Mouse (Mus musculus): ENCODE measurements around the gene Mettl5.
"Not testable (repeated sequence)": the region's sequence is repeated elsewhere in the genome, so short reads cannot be mapped to it uniquely, and the experiment has no call there.

Gene Mettl5

DNA sequence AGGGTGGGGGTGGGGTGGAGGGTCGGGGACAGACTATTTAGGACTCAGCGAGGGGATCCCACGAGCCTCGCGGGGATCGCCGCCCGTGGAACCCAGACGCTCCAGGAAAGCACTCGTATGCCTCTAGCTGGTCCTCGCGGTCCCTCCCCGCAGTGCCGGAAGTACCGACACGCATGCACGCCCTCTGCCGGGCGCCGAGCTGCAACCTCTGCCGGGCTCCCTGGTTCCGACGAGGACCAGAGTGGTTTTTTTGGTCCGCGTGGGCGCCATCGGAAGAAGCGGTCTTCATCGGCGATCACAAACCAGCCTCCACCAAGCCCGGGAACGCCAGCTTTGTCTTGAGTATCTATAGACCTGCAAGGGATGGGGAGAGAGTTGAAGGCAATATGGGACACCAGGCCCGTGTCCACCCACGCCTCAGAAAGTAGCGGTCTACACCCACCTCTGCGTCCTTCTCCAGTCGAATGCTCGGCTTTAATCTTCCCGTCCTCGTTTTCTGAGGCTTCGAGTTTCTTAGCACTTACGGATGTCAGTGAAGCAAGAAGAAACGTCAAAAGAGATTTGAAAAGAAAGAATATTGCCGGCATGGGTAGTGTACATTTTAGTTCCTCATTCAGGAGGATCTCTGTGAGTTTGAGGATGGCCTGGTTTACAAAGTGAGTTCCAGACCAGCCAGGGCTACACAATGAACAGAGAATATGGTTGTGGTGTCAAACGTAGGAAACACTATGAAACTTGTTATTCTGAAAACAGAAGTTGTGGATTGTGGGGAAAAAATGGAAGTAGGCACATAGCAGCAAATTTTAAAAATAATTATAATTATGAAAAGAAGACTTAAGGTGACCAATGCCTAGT, at the start of gene Mettl5:
Gene Mettl5 (minus strand): TSS at position 165 of the 855 bp plus-strand sequence.
- DNase-seq: peak; percentile 79 to 80

DNA sequence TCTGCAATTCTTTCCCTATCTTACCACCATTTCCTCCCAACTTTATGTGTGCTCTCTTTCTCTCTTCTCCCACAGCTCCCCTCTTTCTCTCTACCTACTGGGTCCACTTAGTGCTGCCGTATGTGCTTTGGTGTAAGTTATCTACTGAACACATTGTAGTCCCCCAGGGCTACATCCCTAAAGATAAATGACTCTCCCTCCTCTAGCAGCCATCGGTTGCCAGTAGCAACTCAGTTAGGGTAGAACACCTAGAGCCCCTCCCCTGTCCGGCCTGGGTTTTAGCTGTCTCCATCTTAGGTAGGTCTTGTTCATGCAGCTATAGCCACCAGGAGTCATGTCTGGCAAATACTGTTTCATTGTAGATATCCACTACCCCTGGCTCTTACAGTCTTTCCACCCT, 39.5 kb upstream of the Mettl5 start:
- DNase-seq: no peak

DNA sequence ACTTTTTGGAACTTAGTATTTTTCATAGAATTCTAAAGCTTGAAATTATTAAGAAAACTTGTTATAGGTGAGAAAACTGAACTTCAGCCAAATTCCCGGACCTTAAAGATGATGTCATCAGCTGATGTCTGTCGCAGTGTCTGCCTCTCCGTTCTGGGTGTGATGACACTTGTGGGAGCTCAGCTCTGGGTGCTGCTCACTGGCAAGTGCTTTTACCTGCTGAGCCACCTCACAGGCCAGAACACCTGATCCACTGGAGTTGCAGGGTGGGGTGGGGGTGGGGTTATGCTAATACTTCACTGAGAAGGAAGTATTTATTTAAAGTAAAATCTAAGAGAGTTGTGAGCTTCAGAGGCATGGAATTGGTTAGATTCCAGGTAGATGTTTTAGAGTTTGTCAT, 31.9 kb upstream of the Mettl5 start:
- no peak for DNase-seq

DNA sequence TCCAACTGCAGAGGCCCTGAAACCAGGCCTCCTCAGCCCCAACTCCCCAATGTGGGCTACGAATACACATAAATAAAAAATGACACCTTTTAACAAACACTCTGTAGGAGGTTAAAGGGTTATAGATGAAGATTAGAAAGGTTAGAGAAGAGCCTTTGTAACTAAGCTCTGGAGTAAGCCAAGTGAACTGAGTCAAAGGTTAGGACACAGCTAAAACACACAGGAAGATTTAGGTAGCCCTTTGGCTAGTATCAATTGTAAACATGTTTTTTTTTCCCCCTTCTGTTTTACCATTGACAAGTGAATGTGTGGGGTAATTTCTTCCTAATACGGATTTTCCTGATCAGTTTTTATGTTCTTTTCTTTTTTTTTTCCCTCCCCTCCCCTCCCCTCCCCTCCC, 27.4 kb upstream of the Mettl5 start:
- no peak for DNase-seq

DNA sequence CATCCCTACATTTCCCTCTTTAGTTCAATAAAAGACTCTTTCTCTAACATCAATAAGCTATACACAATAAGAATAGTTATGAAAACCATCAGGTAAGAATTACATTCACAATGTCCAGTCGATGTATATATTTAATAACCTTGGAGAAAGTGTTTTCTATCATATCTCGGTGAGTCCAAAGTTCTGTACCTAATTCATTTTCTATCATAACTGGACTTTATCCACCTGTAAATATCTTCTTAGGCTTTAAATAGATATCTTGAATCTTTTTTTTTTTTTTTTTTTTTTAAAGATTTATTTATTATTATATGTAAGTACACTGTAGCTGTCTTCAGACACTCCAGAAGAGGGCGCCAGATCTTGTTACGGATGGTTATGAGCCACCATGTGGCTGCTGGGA, 22.0 kb upstream of the Mettl5 start:
- not testable (repeated sequence) for DNase-seq

DNA sequence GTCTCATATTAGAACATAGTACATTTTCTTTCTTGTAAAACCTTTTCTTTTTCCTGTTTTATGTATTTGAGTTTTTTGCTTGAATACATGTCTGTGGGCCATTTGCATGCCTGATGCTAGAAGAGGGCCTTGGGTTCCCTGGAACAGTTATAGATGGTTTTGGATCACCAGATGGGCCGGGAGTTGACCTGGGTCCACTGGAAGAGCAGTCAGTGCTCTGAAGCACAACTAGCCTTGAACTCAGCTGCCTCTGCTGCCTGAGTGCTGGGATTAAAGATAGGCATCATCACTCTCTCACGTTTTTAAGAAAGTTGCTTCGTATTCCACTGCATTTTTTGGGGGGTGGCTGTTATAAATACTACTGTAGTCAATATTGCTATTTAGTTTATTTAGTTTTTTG, 18.1 kb upstream of the Mettl5 start:
- DNase-seq: no peak

DNA sequence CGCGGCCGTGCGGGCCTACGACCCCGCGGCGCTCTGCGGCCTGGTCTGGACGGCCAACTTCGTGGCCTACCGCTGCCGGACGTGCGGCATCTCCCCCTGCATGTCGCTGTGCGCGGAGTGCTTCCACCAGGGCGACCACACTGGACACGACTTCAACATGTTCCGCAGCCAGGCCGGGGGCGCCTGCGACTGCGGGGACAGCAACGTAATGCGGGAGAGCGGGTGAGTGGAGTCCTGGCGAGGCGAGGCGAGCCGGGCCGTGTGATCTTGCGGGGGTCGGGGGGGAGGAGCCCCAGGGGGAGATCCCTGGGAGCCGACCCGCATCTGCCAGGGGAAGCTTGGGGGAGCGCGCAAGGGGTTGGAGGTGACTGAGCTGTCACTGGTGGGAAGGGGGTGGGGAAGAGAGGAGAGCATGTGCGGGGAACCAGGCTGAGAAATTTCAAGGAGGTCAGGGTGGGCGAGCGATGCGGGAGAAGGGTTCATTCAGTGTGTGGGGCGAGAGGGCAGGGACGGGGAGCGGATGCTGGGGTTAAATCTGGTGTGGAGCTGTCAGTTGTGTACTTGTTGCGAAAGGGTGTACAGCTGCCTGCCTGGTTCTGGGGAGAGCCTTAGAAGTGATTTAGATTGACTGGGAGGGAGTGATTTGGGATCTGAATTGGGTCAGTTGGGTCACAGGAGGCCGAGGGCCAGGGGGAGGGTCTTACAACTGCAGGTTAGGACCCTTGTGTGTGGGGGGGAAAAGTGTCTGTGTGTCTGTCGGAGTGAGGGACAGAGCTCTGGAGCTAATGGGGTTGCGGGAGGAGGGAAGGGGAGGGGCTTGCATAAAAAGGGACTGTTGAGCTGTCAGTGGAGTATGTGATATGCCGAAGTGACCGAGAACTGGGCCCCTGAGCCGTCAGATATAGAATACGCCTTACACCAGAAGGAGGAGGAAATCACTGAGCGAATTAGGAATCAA, 12.5 kb upstream of the Mettl5 start:
- peak; percentile 40 to 44 for DNase-seq

DNA sequence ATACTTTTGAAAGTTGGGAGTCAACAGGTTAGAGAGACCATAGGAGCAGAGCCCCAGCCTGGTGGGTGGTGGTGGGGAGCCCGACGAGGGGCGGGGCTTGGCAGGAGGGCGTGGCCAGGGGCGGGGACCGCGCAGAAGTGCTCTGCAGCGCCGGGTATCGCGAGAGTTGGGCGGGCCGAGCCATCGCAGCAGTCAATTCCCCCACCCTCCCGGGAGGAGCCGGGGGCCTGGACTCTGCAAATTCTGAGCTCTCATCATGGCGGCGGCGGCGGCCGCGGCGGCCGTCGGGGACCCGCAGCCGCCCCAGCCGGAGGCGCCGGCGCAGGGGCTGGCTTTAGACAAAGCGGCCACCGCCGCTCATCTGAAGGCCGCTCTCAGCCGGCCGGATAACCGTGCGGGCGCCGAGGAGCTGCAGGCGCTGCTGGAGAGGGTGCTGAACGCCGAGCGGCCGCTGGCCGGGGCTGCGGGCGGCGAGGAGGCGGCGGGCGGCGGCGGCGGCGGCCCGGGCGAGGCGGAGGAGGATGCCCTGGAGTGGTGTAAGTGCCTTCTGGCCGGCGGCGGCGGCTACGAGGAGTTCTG, 11.7 kb upstream of the Mettl5 start, which contains the start of gene Ubr3:
Gene Ubr3 (plus strand): TSS at position 208 of the 579 bp plus-strand sequence.
- DNase-seq: peak; percentile 95 to 96

DNA sequence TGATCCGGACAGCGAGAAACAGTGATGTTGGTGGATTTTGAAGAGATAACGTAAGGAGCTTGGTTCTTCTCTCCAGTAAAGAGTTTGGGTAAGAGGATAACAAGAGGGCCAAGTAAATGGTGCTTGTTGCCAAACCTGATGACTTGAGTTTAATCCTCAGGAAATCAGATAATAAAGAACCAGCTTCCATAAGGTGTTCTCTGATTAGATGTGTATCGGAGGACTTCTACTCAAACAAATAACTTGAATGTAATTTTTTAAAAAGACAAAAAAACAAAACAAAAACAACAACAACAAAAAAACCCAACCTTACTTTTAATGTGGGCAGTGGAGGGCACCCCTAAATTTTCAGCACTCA, 10.8 kb upstream of the Mettl5 start:
- DNase-seq: no peak

DNA sequence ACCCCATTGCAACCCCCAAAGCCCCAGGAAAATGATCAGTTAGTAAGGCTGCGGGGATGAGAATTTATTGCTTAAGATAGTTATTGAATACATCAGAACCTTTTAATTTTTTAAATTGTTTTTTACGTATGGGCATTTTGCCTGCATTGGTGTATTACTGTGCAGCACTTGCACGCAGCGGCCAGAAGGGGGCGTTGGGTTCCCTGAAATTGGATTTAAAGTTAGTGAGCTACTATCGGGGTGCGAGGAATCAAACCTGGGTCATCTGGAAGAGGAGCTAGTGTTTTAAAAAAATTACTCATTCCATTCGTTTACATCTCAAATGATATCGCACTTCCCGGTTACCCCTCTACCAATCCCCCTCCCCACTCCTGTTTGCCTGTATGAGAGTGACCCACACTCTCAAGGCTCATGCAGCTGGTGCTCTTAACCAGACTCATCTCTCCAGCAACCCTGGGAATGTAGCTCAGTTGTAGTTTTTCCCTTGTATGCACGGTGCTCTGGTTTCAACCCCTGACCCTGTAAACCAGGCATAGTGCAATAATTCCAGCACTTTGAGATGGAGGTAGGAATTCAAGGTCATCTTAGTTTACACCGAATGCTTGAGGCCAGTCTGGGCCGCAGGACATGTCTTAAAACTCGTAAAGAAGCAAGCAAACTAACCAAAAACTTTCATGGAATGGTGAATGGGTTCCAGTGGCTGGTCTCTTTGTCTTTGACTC, 10.2 kb upstream of the Mettl5 start:
- DNase-seq: no peak

DNA sequence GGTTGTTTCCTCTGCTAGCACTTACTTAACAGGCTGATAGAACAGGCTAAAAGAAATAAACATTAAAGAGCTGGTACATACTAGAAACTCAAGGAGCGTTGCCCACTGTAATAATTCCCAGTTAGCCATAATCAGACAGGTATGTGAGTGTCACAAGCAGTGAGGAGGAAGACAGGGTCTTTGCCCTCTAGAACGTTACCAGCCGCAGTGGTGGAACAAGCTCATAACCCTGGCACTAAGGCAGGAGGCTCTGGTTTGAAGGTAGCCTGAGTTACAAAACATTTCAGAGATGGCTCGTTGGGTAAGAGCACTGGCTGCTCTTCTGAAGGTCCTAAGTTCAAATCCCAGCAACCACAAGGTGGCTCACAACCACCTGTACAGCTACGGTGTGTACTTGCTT, 8.5 kb upstream of the Mettl5 start:
- DNase-seq: no peak

DNA sequence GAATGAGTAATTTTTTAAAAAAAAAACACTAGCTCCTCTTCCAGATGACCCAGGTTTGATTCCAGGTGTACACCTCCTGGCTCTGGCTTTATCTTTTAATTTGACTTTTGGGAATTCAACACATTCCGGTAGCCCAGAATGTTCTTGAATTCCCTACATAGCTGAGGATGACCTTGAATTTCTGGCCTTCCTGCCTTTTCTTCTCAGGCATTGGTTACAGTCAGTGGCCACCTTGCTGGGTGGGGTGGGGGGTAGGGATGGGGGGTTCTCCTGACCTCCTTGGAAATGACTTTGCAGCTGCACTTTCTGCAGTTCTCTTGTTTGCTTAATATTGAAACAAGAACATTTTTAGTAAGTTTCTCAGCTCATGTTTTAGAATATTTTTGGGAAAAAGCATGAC, 7.7 kb upstream of the Mettl5 start:
- no peak for DNase-seq

DNA sequence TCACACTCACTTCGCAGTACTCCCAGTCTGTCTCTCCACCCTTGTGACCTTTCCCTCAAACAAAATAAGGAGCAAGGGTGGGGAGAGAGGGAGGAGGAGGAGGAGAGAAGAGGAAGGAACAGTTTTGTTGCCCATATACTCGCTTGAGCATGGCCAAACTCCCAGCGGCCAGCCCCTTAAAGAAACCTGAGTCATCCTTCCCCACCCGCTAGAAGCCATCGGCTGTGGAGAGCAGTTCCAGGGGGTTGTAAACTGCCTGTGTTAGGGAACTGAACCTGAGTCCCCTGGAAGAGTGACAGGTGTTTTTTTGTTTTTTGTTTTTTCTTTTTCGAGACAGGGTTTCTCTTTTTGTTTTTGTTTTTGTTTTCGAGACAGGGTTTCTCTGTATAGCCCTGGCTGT, 5.4 kb upstream of the Mettl5 start:
- no peak for DNase-seq

DNA sequence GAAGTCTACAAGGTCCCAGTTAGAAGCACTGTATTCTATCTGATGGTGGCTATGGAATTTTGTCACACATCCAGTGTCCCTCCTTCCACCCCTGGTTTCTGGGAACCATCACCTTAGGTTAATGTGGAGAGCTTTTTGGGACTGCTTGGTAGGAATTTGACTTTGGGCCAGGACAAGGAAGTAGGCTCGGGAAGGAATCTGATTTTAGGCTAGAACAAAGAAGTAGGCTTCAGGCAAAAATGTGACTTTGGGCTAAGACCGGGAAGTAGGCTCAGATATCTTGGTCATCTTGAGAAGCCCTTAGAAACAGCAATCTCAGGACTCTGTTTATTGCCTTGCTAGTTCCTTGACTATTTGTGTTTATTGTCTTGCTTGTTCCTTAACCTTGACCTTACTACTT, 3.5 kb upstream of the Mettl5 start:
- DNase-seq: no peak

DNA sequence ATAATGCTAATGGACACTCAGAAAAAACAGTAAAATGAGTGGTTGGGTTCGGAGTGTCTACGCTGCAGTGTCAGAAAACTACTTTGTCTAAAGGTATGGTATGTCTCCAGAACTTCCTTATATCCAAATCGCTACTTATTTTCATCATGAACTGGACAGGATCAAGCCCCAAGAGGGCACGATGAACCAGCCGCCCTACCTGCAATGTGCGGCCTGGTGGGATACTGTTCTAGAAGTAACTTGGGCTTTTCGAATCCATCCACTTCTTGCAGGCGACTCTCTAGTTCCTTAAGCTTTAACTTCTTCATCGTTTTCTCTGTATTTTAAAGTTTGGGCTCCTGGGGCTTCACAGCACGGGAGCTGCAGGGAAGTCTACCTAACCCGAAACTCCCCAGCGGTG, 365 bp downstream of the Mettl5 start:
- no peak for DNase-seq

DNA sequence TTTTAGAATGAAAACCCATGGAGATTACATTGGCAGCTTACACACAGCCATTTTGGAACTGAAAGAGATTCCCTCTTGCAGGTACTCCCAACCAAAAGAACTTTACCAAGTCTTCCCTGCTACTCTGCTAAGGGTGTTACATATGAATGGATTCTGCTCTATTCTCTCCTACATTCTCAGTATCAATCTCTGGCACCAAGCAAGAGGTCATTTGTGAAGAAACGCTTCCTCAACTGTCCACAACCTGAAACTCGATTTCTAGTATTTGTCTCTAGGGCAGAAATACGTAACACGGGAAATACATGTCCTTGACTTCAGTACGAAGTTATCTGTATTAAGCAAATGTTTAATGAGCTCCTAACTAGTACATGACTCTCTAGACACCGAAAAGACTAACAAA, 834 bp downstream of the Mettl5 start:
- no peak for DNase-seq

DNA sequence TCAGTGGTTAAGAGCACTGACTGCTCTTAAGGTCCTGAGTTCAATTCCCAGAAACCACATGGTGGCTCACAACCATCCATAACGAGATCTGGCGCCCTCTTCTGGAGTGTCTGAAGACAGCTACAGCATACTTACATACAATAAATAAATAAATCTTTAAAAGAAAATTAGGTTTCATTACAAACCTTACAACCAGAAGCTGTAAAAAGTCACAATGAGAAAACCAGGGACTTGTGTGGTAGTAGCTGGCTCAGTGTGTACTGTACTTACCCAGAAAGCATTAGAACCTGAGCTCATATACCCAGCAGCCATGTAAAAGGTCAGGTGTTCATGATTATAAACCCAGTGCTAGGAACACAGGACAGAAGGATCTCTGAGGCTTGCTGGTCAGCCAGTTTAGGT, 1.4 kb downstream of the Mettl5 start:
- no peak for DNase-seq

DNA sequence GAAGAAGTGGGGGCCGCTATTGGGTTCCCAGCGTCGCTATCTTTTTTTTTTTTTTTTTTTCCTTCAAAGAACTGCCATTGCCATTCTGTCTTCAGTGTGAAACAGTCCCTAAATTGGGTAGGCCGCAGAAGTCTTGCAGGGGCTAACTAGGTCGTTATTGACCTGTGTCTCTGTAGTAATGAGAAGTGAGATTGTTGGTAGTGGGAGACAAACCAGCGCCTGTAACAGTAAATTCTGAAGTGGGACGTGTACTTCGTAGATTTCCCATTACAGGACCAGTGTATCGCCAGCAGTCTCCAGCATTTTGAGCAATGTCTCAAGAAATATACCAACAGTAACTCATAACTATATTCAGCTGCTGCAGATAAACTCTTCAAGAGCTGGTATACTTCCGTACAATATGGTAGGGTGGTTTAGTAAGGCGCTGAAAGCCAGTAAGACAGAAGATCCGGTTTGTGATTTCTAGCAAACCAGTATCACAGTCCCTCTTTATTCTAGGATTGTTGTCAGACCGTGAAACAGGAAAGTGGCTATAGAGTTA, 23.2 kb downstream of the Mettl5 start:
- DNase-seq: no peak

DNA sequence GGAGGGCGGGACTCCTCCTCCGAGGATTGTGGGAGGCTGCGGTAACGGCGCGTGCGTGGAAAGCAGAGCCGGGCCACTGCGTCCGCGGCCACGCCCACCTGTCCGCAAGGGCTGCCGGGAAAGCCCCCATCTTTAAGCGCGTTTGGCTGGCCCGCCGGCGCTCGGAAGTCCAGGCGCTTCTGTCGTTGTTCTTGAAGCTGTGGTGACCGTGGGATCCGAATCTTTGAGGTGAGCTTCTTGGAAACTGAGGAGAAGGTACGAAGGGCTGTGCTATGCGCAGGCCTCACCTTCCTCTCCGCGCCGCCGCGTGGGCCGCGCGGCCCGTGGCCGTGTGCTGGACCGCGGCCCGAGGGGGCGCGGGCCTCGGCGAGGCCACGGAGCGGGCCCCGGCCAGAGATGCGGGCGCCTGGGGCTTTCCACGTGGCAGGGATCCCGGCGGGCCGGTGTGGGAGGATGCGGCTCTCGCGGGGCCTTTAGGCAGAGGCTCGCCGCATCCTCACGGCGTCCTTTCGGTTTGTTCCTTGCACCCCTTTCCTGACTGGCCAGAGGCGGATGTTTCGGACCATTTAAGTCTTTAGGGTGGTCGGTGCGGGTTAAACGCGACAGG, 23.8 kb downstream of the Mettl5 start, which contains the start of gene Ssb:
Gene Ssb (plus strand): TSS at position 78 of the 607 bp plus-strand sequence.
- DNase-seq: peak; percentile 87 to 89

DNA sequence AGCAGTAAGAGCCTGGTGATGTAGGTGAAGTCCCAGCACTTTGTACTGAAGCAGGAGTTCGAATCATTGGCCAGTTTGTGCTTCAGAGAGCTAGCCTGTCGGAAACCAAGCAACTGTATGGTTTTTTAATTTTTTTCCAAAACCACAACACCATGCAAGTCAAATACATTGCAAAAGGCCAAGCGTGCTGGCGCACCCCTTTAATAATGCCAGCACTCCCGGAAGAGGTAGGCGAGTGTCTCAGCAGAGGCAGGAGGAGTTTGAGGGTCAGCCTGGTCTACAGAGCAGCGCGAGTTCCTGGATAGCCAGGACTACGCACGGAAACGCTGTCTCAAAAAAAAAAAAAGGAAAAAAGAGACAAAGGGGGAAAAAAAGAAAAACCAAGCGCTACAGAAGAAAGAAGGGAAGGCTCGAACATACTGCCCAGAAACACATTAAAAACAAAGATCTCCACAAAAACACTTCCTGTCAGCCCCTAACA, 24.4 kb downstream of the Mettl5 start:
- DNase-seq: peak; percentile 29 to 43

DNA sequence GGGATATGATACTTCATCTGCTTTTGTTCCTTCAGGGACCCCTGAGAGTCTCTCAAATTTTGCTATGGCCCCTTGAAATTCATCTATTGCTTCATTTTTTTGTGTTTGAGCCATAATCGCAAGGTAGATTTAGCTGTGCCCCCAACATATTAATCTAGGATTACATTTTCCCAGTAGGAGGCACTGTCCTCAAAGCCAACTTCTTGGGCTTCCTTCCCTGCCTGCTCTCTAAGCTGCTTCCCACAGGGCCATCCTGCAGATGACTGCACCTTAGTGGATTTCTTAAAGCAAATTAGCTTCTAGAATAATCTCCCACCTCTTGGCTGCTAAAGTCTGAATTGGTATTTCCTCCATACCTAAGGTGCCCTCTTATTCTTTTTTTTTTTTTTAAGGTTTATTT, 27.5 kb downstream of the Mettl5 start:
- no peak for DNase-seq

DNA sequence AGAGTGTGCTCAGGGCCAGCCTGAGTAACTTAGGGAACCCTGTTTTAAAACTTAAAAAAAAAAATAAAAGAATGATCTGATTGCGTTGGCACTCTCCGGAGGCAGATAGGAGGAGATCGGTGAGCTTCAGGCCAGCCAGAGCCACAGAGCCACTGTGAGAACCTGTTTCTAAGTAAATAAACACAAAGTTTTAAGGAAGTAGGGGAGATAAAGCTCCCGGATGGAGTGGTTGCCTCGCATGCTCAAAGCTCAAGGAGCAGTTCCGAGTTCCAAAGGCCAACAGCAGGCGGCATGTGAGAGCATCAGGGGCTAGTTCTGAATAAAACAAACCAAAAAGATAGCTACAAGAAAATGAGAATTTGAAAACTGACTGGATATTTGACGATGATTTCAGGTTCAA, 29.0 kb downstream of the Mettl5 start:
- DNase-seq: no peak

All from thymus, adult 18-20 months (tissue).